Mouse (Mus musculus) stomach, postnatal 0 days (tissue): ENCODE measurements at regions not wholly inside any gene's neighbourhood (a gene's known extent, or its start where the extent isn't known, plus 50 kb on each side); places are given as distances from the start of the nearest gene placed in this dataset.

Source experiments
- ATAC-seq: fragments of 200-750 bp; cut with Nextera tagmentation; 2 replicates; pipeline ENCODE4 v1.8.0; 2017; ENCODE audit not compliant: low FRiP score, low TSS enrichment
- DNase-seq: peaks from one replicate; pipeline ENCODE4 v3.0.0-alpha.2; 2016; ENCODE audit warnings: low spot score
- H3K27ac ChIP-seq: fragments of 300-500 bp; sonication (generic); replicated peaks from 2 replicates; pipeline ENCODE4 v1.5.1; 2014; ENCODE audit warnings: mild to moderate bottlenecking, control low read depth
- H3K27me3 ChIP-seq: fragments of 300-500 bp; sonication (generic); 2 replicates; pipeline ENCODE4 v1.6.1; 2014; ENCODE audit warnings: low read length; ENCODE audit not compliant: control insufficient read depth, insufficient read depth
- H3K36me3 ChIP-seq: fragments of 300-500 bp; sonication (generic); 2 replicates; pipeline ENCODE4 v1.6.1; 2014; ENCODE audit warnings: low read length, mixed read lengths; ENCODE audit not compliant: control insufficient read depth, insufficient read depth
- H3K4me1 ChIP-seq: fragments of 300-500 bp; sonication (generic); replicated peaks from 2 replicates; pipeline ENCODE4 v1.6.1; 2014; ENCODE audit warnings: antibody characterized with exemption; ENCODE audit not compliant: control insufficient read depth, insufficient read depth
- H3K4me2 ChIP-seq: fragments of 300-500 bp; sonication (generic); replicated peaks from 2 replicates; pipeline ENCODE4 v1.6.1; 2014; ENCODE audit warnings: low read depth, mild to moderate bottlenecking, control low read depth, moderate library complexity
- H3K4me3 ChIP-seq: fragments of 300-500 bp; sonication (generic); 2 replicates; pipeline ENCODE4 v1.5.1; 2014; ENCODE audit warnings: low read depth, low read length, control low read depth
- H3K9ac ChIP-seq: fragments of 300-500 bp; sonication (generic); 2 replicates; pipeline ENCODE4 v1.6.1; 2014; ENCODE audit warnings: mild to moderate bottlenecking, low read length, control low read depth, mixed read lengths
- H3K9me3 ChIP-seq: fragments of 300-500 bp; sonication (generic); 2 replicates; pipeline ENCODE4 v1.6.1; 2016; ENCODE audit warnings: low read length; ENCODE audit not compliant: control insufficient read depth
- CTCF ChIP-seq: IDR thresholded peaks from 2 replicates; pipeline ENCODE4 v1.5.1; 2016; ENCODE audit warnings: antibody characterized with exemption, low read depth, mild to moderate bottlenecking, moderate library complexity
- EP300 ChIP-seq: optimal IDR thresholded peaks from 2 replicates; pipeline ENCODE3; 2016; ENCODE audit warnings: antibody characterized with exemption
- WGBS: fragments of 180-500 bp; shearing (Covaris S2); extraction: QIAGEN DNeasy Blood & Tissue Kit; methylation state at CpG from one replicate; pipeline ENCODE4 v1.1.7; 2014; 5-methylcytosine and 5-hydroxymethylcytosine counted together

- WGBS, result 45% methylated on average over 3 of the region's 3 CpGs
- no peak overlapping the region for H3K4me3 ChIP-seq
- H3K4me2 ChIP-seq, result no peak overlapping the region
- H3K36me3 ChIP-seq, result no peaks in the 10 kb centered on the region
- TF ChIP-seq EP300 (no peak), CTCF (no peak)
- no peaks in the 10 kb centered on the region for H3K27me3 ChIP-seq
- H3K9me3 ChIP-seq, result no peaks in the 10 kb centered on the region
- DNase-seq (no peak), ATAC-seq (no peak)
- H3K4me1 ChIP-seq, result no peaks in the 10 kb centered on the region
- H3K9ac ChIP-seq, result no peak overlapping the region
- H3K27ac ChIP-seq, result no peak overlapping the region
Measured at GRCm38 (mm10) chr1:194341758-194342157, 276.3 kb upstream of the Plxna2 start.

GRCm38 (mm10) chr1:194334752-194335719 lies 283.0 kb upstream of the Plxna2 start:
- peak overlapping the region; percentile 49; the same call in 1 of the 2 replicates for H3K27ac ChIP-seq
- ATAC-seq, result no peak

GRCm38 (mm10) chr1:194332639-194333038 lies 285.4 kb upstream of the Plxna2 start:
- DNase-seq, result no peak
- Histone ChIP-seq H3K27ac (no peak overlapping the region), H3K4me1 (no peaks in the 10 kb centered on the region), H3K4me3 (no peak overlapping the region), H3K9ac (no peak overlapping the region), H3K9me3 (no peaks in the 10 kb centered on the region), H3K36me3 (no peaks in the 10 kb centered on the region), H3K4me2 (no peak overlapping the region), H3K27me3 (no peaks in the 10 kb centered on the region)
- TF ChIP-seq CTCF (no peak), EP300 (no peak)
- ATAC-seq, result no peak

More at GRCm38 (mm10) chr1:194334752-194335719, 283.0 kb upstream of the Plxna2 start:
- H3K9ac ChIP-seq, result no peak overlapping the region
- H3K9me3 ChIP-seq, result no peaks in the 10 kb centered on the region
- no peak overlapping the region for H3K4me3 ChIP-seq
- 56% methylated on average over 5 of the region's 5 CpGs for WGBS
- H3K4me2 ChIP-seq, result no peak overlapping the region
- no peaks in the 10 kb centered on the region for H3K27me3 ChIP-seq
- H3K4me1 ChIP-seq, result no peaks in the 10 kb centered on the region
- TF ChIP-seq EP300, result no peak
- TF ChIP-seq CTCF, result no peak
- no peaks in the 10 kb centered on the region for H3K36me3 ChIP-seq
- DNase-seq, result no peak

GRCm38 (mm10) chr1:194330471-194330870 lies 287.5 kb upstream of the Plxna2 start:
- no peaks in the 10 kb centered on the region for H3K4me1 ChIP-seq
- no peak overlapping the region for H3K4me3 ChIP-seq
- H3K9ac ChIP-seq, result no peak overlapping the region

GRCm38 (mm10) chr1:194320320-194321036 lies 297.5 kb upstream of the Plxna2 start:
- WGBS, result 53% methylated on average over 3 of the region's 3 CpGs
- Histone ChIP-seq H3K9ac (no peak overlapping the region), H3K27ac (no peak overlapping the region), H3K4me2 (no peak overlapping the region), H3K9me3 (no peaks in the 10 kb centered on the region), H3K4me1 (no peaks in the 10 kb centered on the region), H3K27me3 (no peaks in the 10 kb centered on the region), H3K36me3 (no peaks in the 10 kb centered on the region), H3K4me3 (no peak overlapping the region)
- TF ChIP-seq CTCF (no peak), EP300 (no peak)
- DNase-seq (no peak), ATAC-seq (no peak)

More at GRCm38 (mm10) chr1:194330471-194330870, 287.5 kb upstream of the Plxna2 start:
- DNase-seq (no peak), ATAC-seq (no peak)
- no peaks in the 10 kb centered on the region for H3K9me3 ChIP-seq
- TF ChIP-seq CTCF (no peak), EP300 (no peak)
- H3K4me2 ChIP-seq, result no peak overlapping the region
- WGBS, result 88% methylated on average over 1 of the region's 1 CpGs
- H3K27ac ChIP-seq, result no peak overlapping the region
- H3K27me3 ChIP-seq, result no peaks in the 10 kb centered on the region
- no peaks in the 10 kb centered on the region for H3K36me3 ChIP-seq

GRCm38 (mm10) chr1:194318351-194318750 lies 299.7 kb upstream of the Plxna2 start:
- H3K9me3 ChIP-seq, result no peaks in the 10 kb centered on the region
- TF ChIP-seq CTCF (no peak), EP300 (no peak)
- no peak overlapping the region for H3K27ac ChIP-seq
- no peaks in the 10 kb centered on the region for H3K36me3 ChIP-seq
- no peak overlapping the region for H3K4me2 ChIP-seq
- no peak overlapping the region for H3K9ac ChIP-seq
- H3K4me1 ChIP-seq, result no peaks in the 10 kb centered on the region
- no peak for DNase-seq
- no peaks in the 10 kb centered on the region for H3K27me3 ChIP-seq
- no peak for ATAC-seq
- H3K4me3 ChIP-seq, result no peak overlapping the region
